Mouse (Mus musculus) neural tube, postnatal 0 days (tissue): Measurements from ENCODE around the gene Olfr576. TPM values are rescaled to one million over a fixed set of nuclear protein-coding genes. Genes with fewer than 3 reads are reported as not detected.

ENCODE experiments used
- polyA plus RNA-seq: library from polyadenylated mRNA; unstranded; fragments of >200 nt; fragmentation: Nextera tagmentation; extraction: Ambion mirVana; gene quantifications from 2 replicates; pipeline ENCODE4 v1.2.1, GENCODE M21; 2015

The Olfr576 gene
- polyA plus RNA-seq, result not detected in 2 replicates

GRCm38 (mm10) chr7:102962360-102962759 lies at the start of gene Olfr576:
Gene Olfr576 (plus strand): TSS chr7:102962660.

GRCm38 (mm10) chr7:102917032-102917875 lies 45.2 kb upstream of the Olfr576 start, which contains the start of gene Olfr571:
Gene Olfr571 (minus strand): TSS chr7:102917536.

GRCm38 (mm10) chr7:102924109-102924508 lies 38.4 kb upstream of the Olfr576 start, which contains the start of gene Olfr572:
Gene Olfr572 (plus strand): TSS chr7:102924409.

DNA sequence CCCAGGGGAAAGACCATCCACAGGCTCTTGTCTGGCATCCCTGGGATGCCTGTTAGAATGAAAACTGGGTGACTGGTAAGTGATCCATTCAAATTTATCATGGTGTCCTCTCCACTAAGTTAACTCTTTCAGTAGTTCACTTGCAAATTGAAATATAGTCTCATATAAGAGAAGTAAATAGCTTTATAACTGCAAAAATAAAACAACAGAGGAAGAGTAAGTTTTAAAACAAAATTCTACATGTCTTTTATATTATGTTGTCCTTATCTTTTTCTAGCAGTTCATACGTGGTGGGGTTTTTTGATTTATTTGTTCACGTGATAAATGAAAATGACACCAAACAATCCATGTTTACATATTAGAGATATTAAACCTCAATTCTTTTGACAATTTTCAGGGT lies 20.0 kb upstream of the Olfr576 start, which contains the start of gene Olfr573-ps1:
Gene Olfr573-ps1 (minus strand): TSS at position 101 of the 400 bp plus-strand sequence.

DNA sequence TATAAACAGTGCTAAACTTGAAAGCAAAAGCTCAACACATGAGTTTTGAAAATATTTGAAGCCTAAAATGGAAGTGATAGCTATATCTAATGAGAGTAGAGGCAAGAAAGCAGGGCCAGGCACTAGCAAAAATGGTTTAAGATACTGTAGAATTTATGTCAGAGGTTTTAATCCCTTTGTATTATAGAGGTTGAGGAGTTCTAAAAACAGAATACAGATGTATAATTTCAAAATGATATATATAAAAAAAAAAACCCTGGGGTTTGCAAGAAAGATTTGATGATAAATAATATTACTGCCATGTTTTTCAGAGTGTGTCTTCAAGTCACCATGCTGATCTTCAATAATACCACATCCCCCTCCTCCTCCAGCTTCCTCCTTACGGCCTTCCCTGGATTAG lies 14.3 kb upstream of the Olfr576 start, which contains the start of gene Olfr574:
Gene Olfr574 (plus strand): TSS at position 301 of the 400 bp plus-strand sequence.

GRCm38 (mm10) chr7:102958593-102958992 lies 3.9 kb upstream of the Olfr576 start, which contains the start of gene Olfr575:
Gene Olfr575 (minus strand): TSS chr7:102958775.

DNA sequence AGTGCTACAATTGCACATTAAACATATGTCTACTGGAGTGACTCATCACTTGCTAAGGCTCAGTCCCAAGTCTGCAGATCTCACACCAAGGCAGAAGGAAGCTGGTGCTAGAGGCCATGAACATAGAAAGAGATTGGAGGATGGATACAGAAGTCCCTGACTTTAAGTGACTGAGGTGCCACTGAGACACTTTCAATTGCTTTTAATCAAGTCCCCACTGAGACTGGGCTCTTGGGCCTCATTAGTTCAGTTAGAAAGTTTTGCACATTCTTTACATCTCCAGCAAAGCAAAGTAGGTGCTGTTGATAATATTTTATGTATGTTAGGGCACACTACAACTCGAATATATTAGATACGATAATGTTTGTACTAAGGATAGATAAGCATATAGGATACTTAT lies 13.4 kb downstream of the Olfr576 start, which contains the start of gene Olfr577:
Gene Olfr577 (minus strand): TSS at position 101 of the 400 bp plus-strand sequence.

DNA sequence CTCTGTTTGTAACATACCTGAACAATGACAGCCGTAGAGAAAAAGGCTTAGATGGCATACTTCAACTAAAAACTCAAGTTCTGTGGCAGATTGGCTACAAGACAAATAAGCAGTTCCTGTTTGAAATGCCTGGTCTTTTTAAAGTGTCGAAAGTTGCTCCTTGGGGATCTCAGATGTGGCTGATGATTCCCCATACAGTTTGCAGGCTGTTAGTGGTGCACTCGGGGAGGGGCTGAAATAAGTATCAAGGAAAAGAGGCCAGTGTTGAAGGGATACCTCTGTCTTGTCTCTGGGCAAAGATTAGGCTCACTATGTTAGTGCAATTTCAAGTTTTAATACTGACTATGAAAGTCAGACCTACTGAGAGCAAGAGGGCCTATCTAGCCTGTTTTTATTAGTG lies 26.8 kb downstream of the Olfr576 start, which contains the start of gene Olfr578:
Gene Olfr578 (minus strand): TSS at position 101 of the 400 bp plus-strand sequence.

Other genes starting within 250 kb of the Olfr576 start
- not detected in 2 replicates for gene Olfr33, start 243.6 kb upstream of the Olfr576 start, polyA plus RNA-seq
- gene Olfr559, start 235.2 kb upstream of the Olfr576 start, polyA plus RNA-seq, result not detected in 2 replicates
- gene Olfr560, start 203.3 kb upstream of the Olfr576 start, polyA plus RNA-seq, result not detected in 2 replicates
- 0.12 and 0.17 TPM in 2 replicates for gene Olfr78, start 203.2 kb upstream of the Olfr576 start, polyA plus RNA-seq
- gene Olfr561, start 191.4 kb upstream of the Olfr576 start, polyA plus RNA-seq, result not detected in 2 replicates
- gene Olfr564, start 159.2 kb upstream of the Olfr576 start, polyA plus RNA-seq, result not detected in 2 replicates
- not detected in 2 replicates for gene Olfr566, start 103.9 kb upstream of the Olfr576 start, polyA plus RNA-seq
- not detected in 2 replicates for gene Olfr568, start 85.5 kb upstream of the Olfr576 start, polyA plus RNA-seq
- not detected in 2 replicates for gene Olfr569, start 71.8 kb upstream of the Olfr576 start, polyA plus RNA-seq
- gene Olfr570, start 68.1 kb upstream of the Olfr576 start, polyA plus RNA-seq, result not detected in 2 replicates
- not detected in 2 replicates for gene Olfr571, start 45.1 kb upstream of the Olfr576 start, polyA plus RNA-seq
- not detected in 2 replicates for gene Olfr572, start 38.3 kb upstream of the Olfr576 start, polyA plus RNA-seq
- gene Olfr573-ps1, start 20.1 kb upstream of the Olfr576 start, polyA plus RNA-seq, result not detected in 2 replicates
- gene Olfr574, start 14.2 kb upstream of the Olfr576 start, polyA plus RNA-seq, result not detected in 2 replicates
- not detected in 2 replicates for gene Olfr575, start 3.9 kb upstream of the Olfr576 start, polyA plus RNA-seq
- gene Olfr577, start 13.3 kb downstream of the Olfr576 start, polyA plus RNA-seq, result not detected in 2 replicates
- gene Olfr578, start 26.7 kb downstream of the Olfr576 start, polyA plus RNA-seq, result not detected in 2 replicates
- not detected in 2 replicates for gene Olfr582, start 75.4 kb downstream of the Olfr576 start, polyA plus RNA-seq
- not detected in 2 replicates for gene Olfr583, start 88.6 kb downstream of the Olfr576 start, polyA plus RNA-seq
- gene Olfr584, start 119.2 kb downstream of the Olfr576 start, polyA plus RNA-seq, result not detected in 2 replicates
- not detected in 2 replicates for gene Olfr585, start 135.1 kb downstream of the Olfr576 start, polyA plus RNA-seq
- not detected in 2 replicates for gene Olfr586, start 163.0 kb downstream of the Olfr576 start, polyA plus RNA-seq
- gene Olfr588-ps1, start 178.2 kb downstream of the Olfr576 start, polyA plus RNA-seq, result not detected in 2 replicates
- not detected in 2 replicates for gene Olfr589, start 193.7 kb downstream of the Olfr576 start, polyA plus RNA-seq
- gene Olfr591, start 215.7 kb downstream of the Olfr576 start, polyA plus RNA-seq, result not detected in 2 replicates
- not detected in 2 replicates for gene Olfr592, start 222.1 kb downstream of the Olfr576 start, polyA plus RNA-seq
- not detected in 2 replicates for gene Olfr593, start 249.2 kb downstream of the Olfr576 start, polyA plus RNA-seq